Mouse (Mus musculus): ENCODE results near the gene Adm. TPM values are rescaled to one million over a fixed set of nuclear protein-coding genes. Genes with fewer than 3 reads are reported as not detected.

The Adm gene
- polyA plus RNA-seq, 1 experiment from 2014 or later, result 2.5 TPM

- Histone ChIP-seq H3K9me3 (ENCODE audit: low read depth, low read length) (no peaks in the 10 kb centered on the region), H3K9ac (no peak overlapping the region), H3K4me2 (no peak overlapping the region), H3K4me3 (ENCODE audit: low read depth, low read length) (no peak overlapping the region), H3K27ac (ENCODE audit: low read depth) (no peak overlapping the region), H3K27me3 (ENCODE audit: insufficient read depth, low read length) (no peaks in the 10 kb centered on the region), H3K36me3 (ENCODE audit: insufficient read depth) (no peaks in the 10 kb centered on the region), H3K4me1 (ENCODE audit: insufficient read depth) (no peaks in the 10 kb centered on the region)
- no peak for DNase-seq
- no peak for TF ChIP-seq CTCF (IDR thresholded peaks at IDR 0.05; ENCODE audit: low read depth)
- no peak for ATAC-seq (ENCODE audit: insufficient read depth)
- WGBS, result 79% methylated on average over 4 of the region's 4 CpGs
These were observed 22.0 kb upstream of the Adm start for GRCm38 (mm10) chr7:110605476-110605875.

GRCm38 (mm10) chr7:110606906-110607305, 20.6 kb upstream of the Adm start:
- no peaks in the 10 kb centered on the region for H3K27me3 ChIP-seq (ENCODE audit: insufficient read depth, low read length)
- H3K9ac ChIP-seq, result no peak overlapping the region
- H3K36me3 ChIP-seq (ENCODE audit: insufficient read depth), result no peaks in the 10 kb centered on the region
- no peak for TF ChIP-seq CTCF (IDR thresholded peaks at IDR 0.05; ENCODE audit: low read depth)
- no peak overlapping the region for H3K4me2 ChIP-seq
- H3K4me1 ChIP-seq (ENCODE audit: insufficient read depth), result peaks cover under 1% of the 10 kb centered on the region
- no peak for ATAC-seq (ENCODE audit: insufficient read depth)
- 92% methylated on average over 1 of the region's 1 CpGs for WGBS
- no peak overlapping the region for H3K27ac ChIP-seq (ENCODE audit: low read depth)
- H3K9me3 ChIP-seq (ENCODE audit: low read depth, low read length), result no peaks in the 10 kb centered on the region
- H3K4me3 ChIP-seq (ENCODE audit: low read depth, low read length), result no peak overlapping the region
- no peak for DNase-seq

DNA sequence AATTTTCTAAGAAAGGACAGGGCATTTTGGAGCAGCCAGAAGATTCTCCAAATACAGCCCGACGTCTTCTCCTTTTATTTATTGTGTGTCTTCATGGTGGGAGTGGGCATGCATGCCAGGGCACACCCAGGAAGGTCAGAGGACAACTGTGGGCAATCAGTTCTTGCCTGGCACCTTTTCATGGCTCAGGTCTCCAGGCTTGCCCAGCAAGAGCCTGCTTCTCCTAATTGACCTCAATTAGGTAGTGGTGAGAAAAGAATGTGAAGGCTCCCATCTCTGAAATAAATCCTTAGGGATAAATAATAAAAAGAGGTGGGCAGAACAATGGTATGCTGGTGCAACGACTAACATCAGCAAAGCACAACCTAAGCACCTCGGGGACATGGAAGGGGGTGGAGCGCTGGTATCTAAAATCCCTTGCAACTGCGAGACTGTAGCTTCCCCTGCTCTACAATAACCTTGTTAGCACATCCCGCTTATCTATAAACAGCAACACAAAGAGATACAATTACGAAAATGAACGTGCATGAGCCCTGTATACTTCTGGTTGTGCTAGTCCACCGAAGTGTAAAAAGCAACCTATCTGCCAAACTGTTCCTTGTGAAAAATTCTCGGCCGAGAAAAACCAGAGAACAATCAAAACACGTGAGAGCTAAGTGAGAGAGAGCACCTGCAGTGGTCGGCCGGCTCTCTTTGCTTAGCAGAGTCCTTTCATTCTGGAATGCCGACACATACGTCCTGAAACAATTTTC, 13.9 kb upstream of the Adm start:
- peak overlapping the region; percentile 100 for H3K27ac ChIP-seq (ENCODE audit: low read depth)
- H3K36me3 ChIP-seq (ENCODE audit: insufficient read depth), result no peaks in the 10 kb centered on the region
- H3K4me2 ChIP-seq, result peak overlapping the region; percentile 85
- peak overlapping the region; percentile 90 for H3K4me3 ChIP-seq (ENCODE audit: low read depth, low read length)
- H3K9me3 ChIP-seq (ENCODE audit: low read depth, low read length), result no peaks in the 10 kb centered on the region
- H3K27me3 ChIP-seq (ENCODE audit: insufficient read depth, low read length), result no peaks in the 10 kb centered on the region
- peaks cover 14% of the 10 kb centered on the region for H3K4me1 ChIP-seq (ENCODE audit: insufficient read depth)
- TF ChIP-seq CTCF (IDR thresholded peaks at IDR 0.05; ENCODE audit: low read depth), result no peak
- H3K9ac ChIP-seq, result peak overlapping the region; percentile 95
- DNase-seq, result no peak
- ATAC-seq (ENCODE audit: insufficient read depth), result 0 out of 2 replicates have a peak, but pooled peaks have one; percentile 9
- WGBS, result 3% methylated on average over 17 of the region's 17 CpGs

DNA sequence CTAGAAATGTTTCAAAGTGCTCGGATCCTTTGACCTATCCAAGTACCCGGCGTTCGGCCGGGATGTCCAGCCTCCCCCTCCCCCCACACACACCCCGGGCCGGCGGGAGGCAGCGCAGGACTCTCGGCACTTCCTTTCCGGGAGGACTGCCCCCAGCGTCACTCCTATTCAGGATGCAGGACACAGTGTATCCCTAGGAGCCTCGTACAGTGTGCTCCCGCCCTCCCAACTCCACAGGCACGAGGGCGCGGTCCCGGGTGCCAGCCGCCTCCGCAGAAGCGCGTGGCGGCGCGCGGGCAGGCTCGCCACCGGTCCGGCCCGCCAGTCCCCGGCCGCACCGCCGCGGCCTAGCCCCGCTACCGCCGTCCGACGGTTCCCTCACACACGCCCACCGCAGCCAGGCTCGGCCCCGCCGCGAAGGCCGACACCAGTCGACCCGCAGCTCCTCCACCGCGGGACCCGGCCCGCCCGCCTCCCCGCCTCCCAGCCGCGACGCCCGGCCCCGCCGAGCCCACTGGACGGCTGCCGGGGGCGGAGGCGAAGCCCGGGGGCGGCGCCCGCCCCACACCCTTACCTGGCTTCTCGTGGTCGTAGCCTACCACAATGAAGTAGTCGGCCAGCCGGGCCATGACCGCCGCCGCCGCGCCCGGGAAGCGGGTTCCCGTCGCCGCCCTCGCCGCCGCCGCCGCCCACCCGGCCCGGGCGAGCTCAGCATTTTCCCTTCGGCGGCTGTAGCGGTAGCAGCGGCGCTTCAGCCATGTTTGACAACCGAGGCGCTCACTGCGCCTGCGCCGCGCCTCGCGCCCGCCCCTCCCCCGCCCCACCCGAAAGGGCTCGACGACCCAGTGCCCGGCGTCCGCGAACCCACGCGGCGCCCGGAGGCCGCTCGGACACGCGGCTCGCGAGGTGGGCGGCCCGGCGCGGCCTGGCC, 13.1 kb upstream of the Adm start, which contains the start of gene Sbf2:
Gene Sbf2, minus strand, starts transcription at position 790 of the 931 bp plus-strand sequence.
- ATAC-seq (ENCODE audit: insufficient read depth) (peak; percentile 93), DNase-seq (peak; percentile 90)
- peak within 1 kb of the TSS; percentile 85 for H3K4me2 ChIP-seq
- no peaks in the 10 kb centered on the region for H3K9me3 ChIP-seq (ENCODE audit: low read depth, low read length)
- peaks cover 19% of the 10 kb centered on the region for H3K4me1 ChIP-seq (ENCODE audit: insufficient read depth)
- under 1% methylated on average over 122 of the region's 127 CpGs for WGBS
- H3K4me3 ChIP-seq (ENCODE audit: low read depth, low read length), result peak within 1 kb of the TSS; percentile 90
- no peaks in the 10 kb centered on the region for H3K36me3 ChIP-seq (ENCODE audit: insufficient read depth)
- H3K9ac ChIP-seq, result peak within 1 kb of the TSS; percentile 95
- TF ChIP-seq CTCF (IDR thresholded peaks at IDR 0.05; ENCODE audit: low read depth), result no peak
- H3K27me3 ChIP-seq (ENCODE audit: insufficient read depth, low read length), result no peaks in the 10 kb centered on the region
- peak within 1 kb of the TSS; percentile 100 for H3K27ac ChIP-seq (ENCODE audit: low read depth)

DNA sequence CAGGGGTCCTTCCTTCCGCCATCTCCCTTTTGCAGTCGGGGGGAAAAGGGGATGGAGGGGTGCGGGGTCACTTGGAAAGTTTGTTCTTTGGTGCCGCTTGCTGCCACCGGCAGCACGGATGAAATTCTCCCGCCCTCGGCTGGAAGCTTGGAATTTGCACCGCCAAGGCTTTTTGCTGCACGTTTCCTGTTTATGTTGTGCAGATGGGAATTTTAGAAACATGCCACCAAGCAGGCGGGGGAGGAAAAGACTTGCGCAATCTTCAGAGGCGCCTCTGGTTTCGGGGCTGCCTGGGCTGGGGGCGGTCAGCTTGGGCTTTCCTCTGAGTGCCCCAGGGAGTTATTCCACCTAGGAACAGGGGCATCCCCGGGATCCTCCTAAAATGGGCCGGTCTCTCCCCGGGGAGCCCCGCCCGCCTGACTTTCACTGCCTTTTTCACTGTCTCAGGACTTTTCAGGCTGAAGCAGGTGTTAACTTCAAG, 12.3 kb upstream of the Adm start:
- WGBS, result 0% methylated on average over 20 of the region's 20 CpGs
- Histone ChIP-seq H3K27me3 (ENCODE audit: insufficient read depth, low read length) (no peaks in the 10 kb centered on the region), H3K4me2 (peak overlapping the region; percentile 85)

GRCm38 (mm10) chr7:110615792-110616191, 11.7 kb upstream of the Adm start:
- TF ChIP-seq CTCF (IDR thresholded peaks at IDR 0.05; ENCODE audit: low read depth), result no peak
- Histone ChIP-seq H3K27me3 (ENCODE audit: insufficient read depth, low read length) (no peaks in the 10 kb centered on the region), H3K4me3 (ENCODE audit: low read depth, low read length) (peak overlapping the region; percentile 90; the same call in 1 of the 2 replicates), H3K4me1 (ENCODE audit: insufficient read depth) (peaks cover 19% of the 10 kb centered on the region), H3K9me3 (ENCODE audit: low read depth, low read length) (no peaks in the 10 kb centered on the region), H3K27ac (ENCODE audit: low read depth) (peak overlapping the region; percentile 100), H3K9ac (no peak overlapping the region), H3K4me2 (peak overlapping the region; percentile 85), H3K36me3 (ENCODE audit: insufficient read depth) (no peaks in the 10 kb centered on the region)
- DNase-seq (peak; percentile 38), ATAC-seq (ENCODE audit: insufficient read depth) (no peak)
- WGBS, result 12% methylated on average over 11 of the region's 11 CpGs

More for the DNA sequence above, 12.3 kb upstream of the Adm start:
- ATAC-seq (ENCODE audit: insufficient read depth) (peak; percentile 61), DNase-seq (peak; percentile 93)
- peak overlapping the region; percentile 90 for H3K4me3 ChIP-seq (ENCODE audit: low read depth, low read length)
- peaks cover 19% of the 10 kb centered on the region for H3K4me1 ChIP-seq (ENCODE audit: insufficient read depth)
- no peaks in the 10 kb centered on the region for H3K36me3 ChIP-seq (ENCODE audit: insufficient read depth)
- H3K9ac ChIP-seq, result peak overlapping the region; percentile 95
- no peaks in the 10 kb centered on the region for H3K9me3 ChIP-seq (ENCODE audit: low read depth, low read length)
- peak overlapping the region; percentile 100 for H3K27ac ChIP-seq (ENCODE audit: low read depth)
- no peak for TF ChIP-seq CTCF (IDR thresholded peaks at IDR 0.05; ENCODE audit: low read depth)

Data from lung, embryonic 14.5 days (tissue).